Mouse (Mus musculus) heart, adult 2 months (tissue): ENCODE measurements around the gene Trpc2.

ENCODE experiments used
- CTCF ChIP-seq: fragments of 200-600 bp; IDR thresholded peaks from 2 replicates; pipeline ENCODE4 v1.8.1; 2022; ENCODE audit warnings: antibody characterized with exemption, mild to moderate bottlenecking, moderate library complexity
- EP300 ChIP-seq: fragments of 200-500 bp; IDR thresholded peaks from 2 replicates; pipeline ENCODE4 v1.6.1; 2011; ENCODE audit warnings: low read depth, low read length, control low read depth; ENCODE audit not compliant: insufficient read depth
- POLR2A ChIP-seq: fragments of 200-500 bp; IDR thresholded peaks from 2 replicates; pipeline ENCODE4 v1.6.1; 2011; ENCODE audit warnings: mild to moderate bottlenecking, low read depth, low read length, control low read depth; ENCODE audit not compliant: insufficient read depth

DNA sequence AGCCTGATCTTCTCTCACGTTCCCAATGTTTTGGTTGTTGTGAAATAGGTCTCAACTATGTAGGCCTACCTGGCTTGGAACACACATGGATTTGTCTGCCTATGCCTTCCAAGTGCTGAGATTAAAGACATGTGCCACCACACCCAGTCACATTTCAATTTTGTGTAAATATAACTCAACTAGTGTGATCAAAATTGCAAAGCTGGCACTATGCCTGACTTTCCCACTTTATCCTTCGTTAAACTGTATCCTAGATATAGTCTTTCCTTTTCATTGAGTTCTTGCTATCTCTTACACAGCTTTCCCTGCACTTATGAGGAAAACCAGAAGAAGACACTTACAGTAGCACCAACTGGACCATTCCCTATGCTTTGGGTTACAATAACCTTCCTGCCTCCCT lies 47.4 kb upstream of the Trpc2 start:
- no peak for TF ChIP-seq POLR2A
- no peak for TF ChIP-seq CTCF
- no peak for TF ChIP-seq EP300
